Mouse (Mus musculus) frontal cortex, postnatal 14 days (tissue): ENCODE measurements around the gene Ddx39.

Experiments
- DNase-seq, 2 experiments: peaks; one replicate each; pipeline ENCODE4 v3.0.0; 2022; ENCODE audit warnings: low spot score in 2 of 2

Gene Ddx39

GRCm38 (mm10) chr8:83698661-83699453, 16.1 kb upstream of the Ddx39 start, which contains the start of gene Pkn1:
Gene Pkn1, minus strand, starts transcription at chr8:83699179.
- peak in 1 of 2 experiments; percentile 49 for DNase-seq

GRCm38 (mm10) chr8:83699566-83699965, 15.4 kb upstream of the Ddx39 start:
- no peak for DNase-seq

- no peak for DNase-seq
These were observed 14.4 kb upstream of the Ddx39 start for GRCm38 (mm10) chr8:83700423-83701085.

- no peak for DNase-seq
These were observed 11.6 kb upstream of the Ddx39 start for GRCm38 (mm10) chr8:83703426-83703825.

- DNase-seq = no peak
These were observed 8.6 kb upstream of the Ddx39 start for GRCm38 (mm10) chr8:83706411-83706810.

GRCm38 (mm10) chr8:83707554-83707953, 7.4 kb upstream of the Ddx39 start:
- no peak for DNase-seq

GRCm38 (mm10) chr8:83714676-83715030, 324 bp upstream of the Ddx39 start:
- DNase-seq = no peak

GRCm38 (mm10) chr8:83715771-83716170, 794 bp downstream of the Ddx39 start:
- DNase-seq = no peak

- DNase-seq = no peak
These were observed 1.6 kb downstream of the Ddx39 start for GRCm38 (mm10) chr8:83716563-83716962.

GRCm38 (mm10) chr8:83719048-83719447, 4.1 kb downstream of the Ddx39 start:
- DNase-seq = no peak

GRCm38 (mm10) chr8:83719693-83720092, 4.7 kb downstream of the Ddx39 start:
- no peak for DNase-seq

GRCm38 (mm10) chr8:83721405-83722025, 6.5 kb downstream of the Ddx39 start:
- no peak for DNase-seq

GRCm38 (mm10) chr8:83722631-83723030, 7.7 kb downstream of the Ddx39 start:
- no peak for DNase-seq

- DNase-seq = no peak
These were observed 8.6 kb downstream of the Ddx39 start for GRCm38 (mm10) chr8:83723447-83724083.

GRCm38 (mm10) chr8:83724697-83725482, 9.9 kb downstream of the Ddx39 start:
- peak; percentile 74 to 78 for DNase-seq

GRCm38 (mm10) chr8:83725521-83726102, 10.6 kb downstream of the Ddx39 start:
- DNase-seq = no peak

GRCm38 (mm10) chr8:83729009-83729807, 14.2 kb downstream of the Ddx39 start:
- no peak for DNase-seq

GRCm38 (mm10) chr8:83731906-83732305, 16.9 kb downstream of the Ddx39 start:
- DNase-seq = no peak

GRCm38 (mm10) chr8:83732919-83733318, 17.9 kb downstream of the Ddx39 start:
- no peak for DNase-seq

GRCm38 (mm10) chr8:83736681-83737080, 21.7 kb downstream of the Ddx39 start:
- no peak for DNase-seq
